Mouse (Mus musculus) erythroblast, adult 5-6 weeks (primary cell): ENCODE measurements at regions not wholly inside any gene's neighbourhood (a gene's known extent, or its start where the extent isn't known, plus 50 kb on each side); places are given as distances from the start of the nearest gene placed in this dataset.

ENCODE experiments used
- ATAC-seq: replicated peaks from 2 replicates; pipeline ENCODE4 v1.8.0; 2016; ENCODE audit warnings: moderate number of reproducible peaks, mild to moderate bottlenecking, moderate TSS enrichment, inconsistent platforms; ENCODE audit not compliant: poor library complexity, low FRiP score, severe bottlenecking

DNA sequence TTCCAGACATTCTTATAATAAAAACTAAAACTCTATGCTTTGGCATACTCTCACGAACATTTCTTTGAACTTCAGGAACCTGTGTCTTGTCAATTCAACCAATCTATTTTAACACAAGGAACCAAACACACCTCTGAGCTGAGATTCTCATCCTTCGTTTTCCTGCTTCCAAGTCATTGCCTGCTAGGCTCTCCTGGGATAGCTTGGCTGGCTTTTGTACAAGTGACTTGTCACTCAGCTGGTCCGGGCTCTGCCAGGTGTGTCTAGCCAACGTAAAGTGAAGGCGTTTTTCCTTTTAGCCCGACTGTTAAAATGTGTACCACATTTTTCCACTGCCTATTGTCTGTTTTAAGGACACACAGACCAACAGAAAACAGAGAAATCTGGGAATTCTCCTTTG, 236.8 kb upstream of the Ccdc122 start:
- ATAC-seq, result no peak

DNA sequence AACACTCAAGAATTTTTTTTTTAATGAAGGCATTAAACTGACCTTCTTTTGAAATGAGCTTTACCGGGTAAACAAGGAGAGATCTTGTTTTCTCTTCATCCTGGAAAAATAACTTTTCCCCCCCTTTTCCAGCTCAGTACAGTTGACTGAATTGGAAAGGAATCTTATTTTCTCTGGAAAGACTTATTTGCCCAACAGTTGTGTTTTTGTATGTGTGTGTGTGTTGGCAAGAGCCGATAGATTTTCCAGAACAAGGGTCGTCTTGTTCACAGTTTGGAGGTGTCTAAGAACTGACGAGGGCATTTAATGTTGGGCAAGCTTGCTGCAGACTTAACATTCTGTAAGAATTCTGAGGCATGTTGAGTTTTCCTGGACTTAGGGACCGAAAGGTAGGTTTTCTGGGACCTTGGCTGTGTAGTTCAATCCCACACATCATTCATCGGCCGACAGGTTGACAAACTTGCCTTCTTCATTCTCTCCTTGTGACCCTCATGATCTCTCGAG, 237.6 kb upstream of the Ccdc122 start:
- ATAC-seq, result no peak

GRCm38 (mm10) chr14:76798488-76798887, 238.1 kb upstream of the Ccdc122 start:
- ATAC-seq, result no peak

DNA sequence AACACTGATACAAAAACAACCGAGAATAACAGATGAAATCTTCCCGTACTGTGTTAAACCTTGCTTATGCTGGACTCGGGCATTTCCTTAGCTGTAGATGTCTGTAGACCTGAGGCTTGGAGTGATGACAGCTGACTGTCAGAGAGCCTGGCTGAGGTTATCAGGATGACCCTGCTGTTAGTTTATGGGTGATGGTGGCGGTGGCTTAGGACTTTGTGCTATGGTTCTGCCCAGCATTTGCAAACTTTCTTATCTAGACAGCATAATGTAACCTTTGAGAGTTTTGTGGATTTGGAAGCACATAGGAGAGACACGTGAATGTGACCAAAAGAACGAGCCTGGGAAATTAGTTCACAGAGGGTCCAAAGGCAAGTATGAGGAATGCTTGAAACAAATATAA, 239.1 kb upstream of the Ccdc122 start:
- ATAC-seq, result no peak

GRCm38 (mm10) chr14:76791811-76792571, 235.3 kb upstream of the Serp2 start:
- ATAC-seq, result no peak

DNA sequence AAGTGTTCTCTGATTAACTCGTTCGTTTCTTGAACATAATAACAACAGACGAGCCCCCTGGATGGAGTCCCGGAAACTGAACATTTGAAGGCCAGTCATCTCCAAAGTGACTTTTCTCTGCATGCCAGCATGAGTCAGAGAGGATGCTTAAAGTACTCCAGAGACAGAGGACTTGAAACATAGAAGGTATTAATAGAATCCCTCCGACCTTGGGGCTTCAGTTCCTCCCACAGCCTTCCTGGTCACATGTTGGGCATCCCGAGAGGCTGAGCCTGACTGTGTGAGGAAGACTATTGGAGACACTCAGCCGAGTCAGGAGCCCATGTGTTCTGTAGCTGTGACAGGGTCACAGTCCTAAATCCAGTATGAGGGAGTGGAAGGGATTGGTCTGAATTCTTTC, 232.7 kb upstream of the Serp2 start:
- ATAC-seq, result no peak

DNA sequence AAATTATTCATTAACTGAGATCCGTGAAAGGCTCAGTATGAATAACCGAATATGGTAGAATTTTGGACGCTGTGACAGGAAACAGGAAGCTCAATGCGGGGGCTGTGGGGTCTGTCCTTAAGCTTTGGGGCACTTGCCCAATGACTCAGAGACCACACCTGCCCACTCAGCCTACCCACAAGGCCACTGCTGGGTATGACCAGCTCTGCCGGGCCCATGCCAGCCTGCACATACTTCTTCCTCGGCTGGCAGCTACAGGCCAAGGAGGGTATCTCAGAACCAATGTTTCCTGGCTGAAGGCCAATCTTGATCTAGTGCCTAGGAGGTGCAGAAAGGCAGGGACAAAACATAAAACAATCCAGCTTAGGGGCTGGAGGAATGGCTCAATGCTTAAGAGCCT, 230.9 kb upstream of the Serp2 start:
- no peak for ATAC-seq

- no peak for ATAC-seq
These were observed 229.5 kb upstream of the Serp2 start for GRCm38 (mm10) chr14:76786214-76786613.

GRCm38 (mm10) chr14:76781524-76781880, 224.8 kb upstream of the Serp2 start:
- ATAC-seq, result no peak

DNA sequence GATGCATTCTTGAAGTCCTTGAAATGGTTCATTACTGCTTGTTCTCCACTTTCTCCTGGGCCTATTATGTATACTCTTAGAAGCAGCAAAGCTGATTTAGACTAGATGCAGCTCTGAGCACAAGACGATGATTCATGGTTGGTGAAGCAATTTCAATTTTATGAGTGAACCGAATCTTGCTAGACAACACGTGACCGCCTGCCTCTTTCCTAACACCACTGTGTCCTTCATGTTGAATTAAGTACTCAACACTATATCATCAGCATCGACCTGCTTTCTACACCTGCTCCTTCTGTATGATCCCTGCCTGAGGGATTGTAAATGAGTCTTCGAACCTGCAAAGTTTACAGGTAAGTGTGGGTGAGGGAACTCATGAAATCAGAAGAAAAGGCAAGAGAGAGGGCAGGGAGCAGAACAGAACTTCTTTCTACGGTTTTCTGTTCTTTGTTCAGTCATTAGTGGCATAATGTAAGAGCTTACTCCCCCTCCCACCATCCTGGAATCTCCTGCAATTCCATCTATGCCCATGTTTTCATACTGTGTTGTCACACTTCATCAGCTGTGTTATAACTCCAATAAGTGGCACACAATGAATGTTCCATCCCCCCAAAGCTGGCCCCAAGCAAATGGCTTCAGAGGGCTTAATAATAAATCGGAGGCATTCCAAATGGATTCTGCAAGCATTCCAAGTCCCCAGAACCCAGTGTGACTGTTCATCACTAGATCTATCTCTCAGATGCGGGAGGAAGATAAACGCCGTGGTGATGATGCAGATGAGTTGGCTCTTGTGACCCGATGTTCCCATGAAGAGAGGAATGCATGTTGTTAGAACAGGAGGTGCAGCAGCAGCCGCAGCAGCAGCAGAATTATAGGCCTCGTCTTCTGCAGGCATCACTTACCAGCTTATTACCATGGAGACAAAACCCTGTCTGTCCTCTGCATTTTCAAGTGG, 224.2 kb upstream of the Serp2 start:
- ATAC-seq, result no peak

GRCm38 (mm10) chr14:76778541-76779399, 222.1 kb upstream of the Serp2 start:
- no peak for ATAC-seq

GRCm38 (mm10) chr14:76775387-76775924, 218.8 kb upstream of the Serp2 start:
- no peak for ATAC-seq

GRCm38 (mm10) chr14:76772781-76773438, 216.2 kb upstream of the Serp2 start:
- ATAC-seq, result no peak

DNA sequence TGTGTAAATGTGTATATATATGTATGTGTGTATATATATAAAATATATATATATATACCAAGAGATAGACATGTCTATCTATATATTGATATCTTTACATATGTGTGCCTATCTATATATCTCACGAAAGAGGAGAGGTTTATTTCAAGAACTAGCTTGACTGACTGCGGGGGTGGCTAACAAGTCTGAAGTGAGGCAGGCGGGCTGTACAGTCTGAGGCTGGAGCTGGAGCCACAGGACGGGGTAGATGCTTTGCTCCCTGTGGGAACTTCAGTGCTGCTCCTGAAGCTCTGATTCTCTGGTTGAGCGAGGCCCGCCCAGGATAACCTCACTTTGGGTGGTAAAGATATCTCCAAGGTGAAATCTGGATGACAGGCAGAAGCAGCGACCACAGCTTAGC, 213.4 kb upstream of the Serp2 start:
- ATAC-seq, result no peak

GRCm38 (mm10) chr14:76767301-76767700, 210.6 kb upstream of the Serp2 start:
- no peak for ATAC-seq

DNA sequence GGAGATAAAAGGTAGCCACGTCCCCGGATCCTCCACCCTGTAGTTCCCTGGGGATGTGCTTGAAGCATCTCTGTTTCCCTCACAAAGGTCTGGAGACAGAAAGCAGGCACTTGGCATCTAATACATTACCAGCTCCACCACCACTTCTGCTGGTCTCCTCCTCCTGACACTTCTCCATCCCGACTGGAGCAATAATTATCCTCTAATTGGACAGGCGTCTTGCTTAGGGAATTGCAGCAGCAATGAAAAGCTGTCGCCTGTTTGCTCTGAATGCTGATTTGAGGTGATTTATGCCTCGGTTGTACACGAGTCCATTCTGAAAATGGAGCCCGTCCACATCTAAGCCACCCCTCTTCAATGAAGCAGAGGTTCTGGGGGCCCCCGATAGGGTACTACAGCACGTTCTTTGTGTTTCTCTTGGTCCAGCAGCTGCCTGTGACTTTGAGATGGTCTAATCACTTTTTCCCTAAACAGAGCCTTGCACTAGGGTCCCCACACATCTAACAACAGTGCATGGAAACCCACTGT, 209.6 kb upstream of the Serp2 start:
- no peak for ATAC-seq

DNA sequence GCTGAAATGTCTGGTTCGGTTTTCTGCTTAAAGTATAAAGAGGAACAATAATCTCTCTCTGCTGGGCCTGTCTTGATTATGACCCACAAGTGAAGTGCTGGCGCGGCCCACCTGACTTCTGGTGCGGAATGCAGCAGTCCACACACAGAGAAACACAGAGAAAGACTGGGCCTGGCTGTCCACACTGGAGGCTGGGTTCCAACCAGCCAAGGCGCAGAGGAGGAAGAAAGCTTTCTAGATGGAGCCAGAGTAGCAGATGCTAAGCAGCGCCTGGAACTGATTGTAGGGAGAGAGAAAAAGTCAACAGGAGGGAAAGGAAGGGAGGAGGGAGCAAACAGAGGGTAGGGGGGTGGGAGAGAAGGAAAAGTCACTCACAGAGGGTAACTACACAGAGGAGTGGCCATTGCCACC, 208.4 kb upstream of the Serp2 start:
- no peak for ATAC-seq

- no peak for ATAC-seq
These were observed 207.7 kb upstream of the Serp2 start for GRCm38 (mm10) chr14:76764390-76764796.

DNA sequence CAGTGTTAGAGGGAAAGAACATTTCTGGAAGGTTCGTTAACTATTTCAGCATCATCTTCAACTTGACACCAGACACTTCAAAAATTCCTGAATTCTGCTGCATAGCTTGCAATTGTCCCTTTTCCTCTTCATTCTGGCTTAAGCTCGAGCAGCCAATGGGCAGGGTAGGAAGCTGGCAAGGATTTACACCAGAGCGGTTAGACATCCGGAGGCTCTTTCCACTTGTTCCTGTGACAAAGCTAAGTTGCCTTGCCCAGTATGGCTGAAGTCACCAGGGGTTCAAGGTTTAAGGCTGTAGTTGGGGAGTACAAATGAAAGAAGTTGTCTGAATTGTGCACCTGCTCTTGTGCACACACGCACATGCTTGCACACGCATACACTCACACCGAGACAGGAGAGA, 206.8 kb upstream of the Serp2 start:
- no peak for ATAC-seq
